Mouse (Mus musculus): ENCODE data around the gene 6430628N08Rik.

DNA sequence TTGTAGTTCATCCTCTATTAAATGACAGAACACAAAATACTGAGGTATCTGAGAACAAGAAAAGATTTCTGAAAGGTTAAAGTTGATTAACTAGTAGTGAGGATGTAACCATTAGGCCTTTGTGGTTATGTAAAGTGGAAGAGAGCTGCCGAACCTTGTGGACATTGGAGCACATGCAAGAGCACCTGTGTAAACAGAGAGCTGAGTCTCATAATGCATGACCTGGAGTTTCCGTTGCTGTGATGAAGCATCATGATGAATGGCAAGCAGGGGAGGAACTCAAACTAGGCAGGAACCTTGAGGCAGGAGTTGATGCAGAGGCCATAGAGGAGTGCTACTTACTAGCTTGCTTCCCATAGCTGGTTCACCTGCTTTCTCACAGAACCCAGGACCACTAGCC lies 39.8 kb upstream of the 6430628N08Rik start:
- TF ChIP-seq GATA1 (IDR thresholded peaks at IDR 0.05; ENCODE audit: borderline replicate concordance, low read length) (no peak), CTCF (IDR thresholded peaks at IDR 0.05; ENCODE audit: low read depth, low read length) (no peak), TAL1 (conservative IDR thresholded peaks at IDR 0.05; ENCODE audit: low read depth, low read length) (no peak), GATA2 (IDR thresholded peaks at IDR 0.05; ENCODE audit: borderline replicate concordance, low read depth, low read length) (no peak)

All from G1E (cell line).